Mouse (Mus musculus): Measurements from ENCODE around the gene Pla2g4a.
A peak's percentile ranks its signal among the peaks of the same experiment; 100 is the strongest.
"Not testable (repeated sequence)": the region's sequence is repeated elsewhere in the genome, so short reads cannot be mapped to it uniquely, and the experiment has no call there.

Pla2g4a gene

DNA sequence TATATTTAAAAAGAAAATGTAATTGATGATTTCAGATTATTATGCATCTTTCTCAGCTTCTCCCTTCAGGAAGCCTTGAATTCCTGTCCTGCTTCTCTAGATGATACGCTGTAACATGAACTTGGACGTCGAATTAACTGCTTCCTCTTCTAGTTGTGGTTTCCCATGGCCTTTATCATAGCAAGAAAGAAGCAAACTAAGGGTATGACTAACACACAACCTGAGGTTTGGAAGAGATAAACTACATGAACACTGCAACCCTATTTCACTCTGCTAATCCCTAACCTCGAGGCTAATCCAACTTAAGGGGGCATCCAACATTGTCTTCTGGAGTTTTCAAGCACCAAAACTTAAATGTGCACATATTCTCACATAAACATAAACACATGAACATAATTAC is 23.3 kb downstream of the Pla2g4a start:
- DNase-seq (ENCODE audit: low read depth, low spot score), result no peak

DNA sequence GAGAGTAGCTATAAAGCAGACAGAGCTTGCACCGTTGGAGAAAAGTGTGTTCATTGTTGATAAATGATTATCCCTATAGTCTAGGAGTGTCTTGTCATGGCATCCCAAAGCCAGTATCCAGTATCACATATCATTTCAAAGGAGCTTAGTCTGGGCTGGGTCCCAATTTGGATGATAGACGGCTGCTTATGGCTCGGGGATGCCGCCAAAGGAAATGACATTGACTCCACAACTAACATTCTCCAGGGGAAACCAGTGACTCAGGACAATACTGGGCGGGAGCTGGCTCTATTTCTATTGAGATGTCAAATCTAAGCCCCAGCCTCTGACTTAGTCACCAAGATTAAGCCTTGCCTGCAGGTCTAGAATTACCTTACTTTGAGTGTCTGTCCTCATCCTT is 31.9 kb downstream of the Pla2g4a start:
- DNase-seq (ENCODE audit: low read depth, low spot score), result no peak

DNA sequence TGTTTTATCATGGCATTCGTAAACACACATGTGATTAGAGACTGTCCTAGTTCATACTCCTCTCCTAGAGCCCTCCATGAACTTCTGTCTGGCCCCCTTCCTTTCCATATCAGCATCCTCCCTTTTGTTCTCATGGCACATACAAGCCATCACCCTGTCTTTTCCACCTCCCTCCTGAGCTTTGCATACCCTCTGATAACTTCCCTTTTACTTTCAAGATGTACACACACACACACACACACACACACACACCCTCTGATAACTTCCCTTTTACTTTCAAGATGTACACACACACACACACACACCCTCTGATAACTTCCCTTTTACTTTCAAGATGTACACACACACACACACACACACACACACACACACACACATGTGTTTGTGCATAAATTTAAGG is 37.4 kb downstream of the Pla2g4a start:
- DNase-seq (ENCODE audit: low read depth, low spot score), result not testable (repeated sequence)

DNA sequence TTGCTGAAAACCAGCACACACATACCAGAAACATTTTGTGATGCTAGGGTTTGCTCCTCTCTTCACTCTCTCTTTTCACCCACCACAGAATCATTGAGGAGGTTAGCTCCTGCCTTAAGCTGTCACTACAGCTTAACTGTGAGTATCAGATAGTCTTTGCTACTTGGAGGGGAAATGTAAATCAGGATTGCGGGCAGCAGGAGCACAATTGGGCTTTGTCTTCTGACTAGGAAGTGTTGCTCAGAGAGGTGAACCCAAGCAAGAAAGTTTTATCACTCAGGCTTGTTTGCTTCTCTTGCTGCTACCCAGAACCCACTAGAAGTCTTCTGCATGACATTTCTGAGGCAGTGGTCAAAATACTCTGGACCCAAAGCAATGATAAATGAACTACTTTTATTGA is 38.9 kb downstream of the Pla2g4a start:
- DNase-seq (ENCODE audit: low read depth, low spot score), result no peak

DNA sequence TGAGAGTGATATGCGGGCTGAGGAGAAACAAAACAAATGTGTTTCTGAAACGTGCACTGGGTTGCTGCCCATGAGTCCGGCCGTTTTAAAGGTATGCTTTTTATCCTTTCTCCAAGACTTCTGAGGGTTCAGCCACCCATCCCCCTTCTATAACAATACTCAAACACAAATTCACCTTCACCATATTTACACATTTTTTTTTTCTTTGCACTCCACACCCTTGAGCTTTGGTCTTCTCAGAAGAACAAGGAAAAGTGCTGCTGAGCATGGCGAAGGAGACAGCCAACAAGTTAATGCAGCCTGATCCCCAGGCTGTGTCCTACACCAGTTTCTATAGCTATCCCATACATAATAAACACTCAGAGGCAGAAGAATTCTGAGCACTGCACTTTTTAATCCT is 39.8 kb downstream of the Pla2g4a start:
- DNase-seq (ENCODE audit: low read depth, low spot score), result no peak

DNA sequence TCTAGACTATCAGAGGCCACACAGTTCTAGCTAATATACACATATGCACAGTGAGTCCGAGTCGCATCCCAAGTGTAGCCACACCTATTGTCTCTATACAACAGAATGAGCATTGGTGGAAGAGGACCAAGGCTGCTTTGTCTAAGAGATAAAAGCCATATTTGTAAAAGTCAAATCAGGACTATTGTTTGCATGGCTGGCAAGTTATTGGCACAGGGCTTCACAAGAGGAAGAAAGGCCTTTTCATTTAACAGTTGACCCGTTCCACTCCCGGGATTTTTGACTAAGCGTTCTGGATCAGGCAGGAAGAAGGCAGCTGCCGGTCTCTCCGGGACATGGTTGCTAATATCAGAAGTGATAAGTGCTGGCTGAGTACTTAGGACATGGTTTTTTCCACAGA is 41.8 kb downstream of the Pla2g4a start:
- DNase-seq (ENCODE audit: low read depth, low spot score), result no peak

DNA sequence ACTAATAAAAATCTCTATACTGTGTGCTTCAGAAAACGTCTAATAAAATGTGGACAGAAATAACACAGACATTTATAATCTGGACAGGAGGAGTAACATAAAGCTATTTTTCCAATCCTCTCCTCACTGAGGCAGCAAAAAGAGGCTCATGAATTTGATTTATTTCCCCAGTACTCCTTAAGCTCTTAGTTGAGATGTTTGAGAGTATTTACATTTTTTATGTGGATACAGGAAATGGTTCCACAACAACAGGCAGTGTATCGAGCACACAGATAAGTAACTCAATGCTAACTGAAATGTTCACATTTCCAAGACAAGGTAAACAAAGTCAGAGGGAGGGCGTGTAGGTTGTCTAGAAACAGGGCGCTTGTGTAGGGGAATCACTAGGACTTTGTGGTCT is 48.1 kb downstream of the Pla2g4a start:
- peak; percentile 42 for DNase-seq (ENCODE audit: low read depth, low spot score)

DNA sequence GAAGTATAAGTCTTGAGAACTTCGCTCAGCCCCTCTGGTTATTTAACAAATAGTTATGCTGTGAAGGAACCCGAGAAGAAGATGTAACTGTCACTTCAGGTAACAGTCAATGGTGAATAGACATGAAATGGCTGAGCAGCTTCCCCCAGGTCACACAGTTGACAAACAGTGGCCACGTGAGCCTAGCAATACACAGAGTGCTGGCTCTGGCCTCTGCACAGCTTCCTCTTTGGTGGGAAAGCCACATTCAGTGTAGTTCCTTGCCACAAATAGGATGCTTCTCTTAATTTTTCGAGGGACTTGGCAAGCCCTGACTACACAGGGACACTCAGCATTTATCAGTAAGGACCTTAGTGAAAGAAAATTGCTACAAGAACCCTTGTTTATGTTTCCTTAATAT is 50.0 kb downstream of the Pla2g4a start:
- no peak for DNase-seq (ENCODE audit: low read depth, low spot score)

DNA sequence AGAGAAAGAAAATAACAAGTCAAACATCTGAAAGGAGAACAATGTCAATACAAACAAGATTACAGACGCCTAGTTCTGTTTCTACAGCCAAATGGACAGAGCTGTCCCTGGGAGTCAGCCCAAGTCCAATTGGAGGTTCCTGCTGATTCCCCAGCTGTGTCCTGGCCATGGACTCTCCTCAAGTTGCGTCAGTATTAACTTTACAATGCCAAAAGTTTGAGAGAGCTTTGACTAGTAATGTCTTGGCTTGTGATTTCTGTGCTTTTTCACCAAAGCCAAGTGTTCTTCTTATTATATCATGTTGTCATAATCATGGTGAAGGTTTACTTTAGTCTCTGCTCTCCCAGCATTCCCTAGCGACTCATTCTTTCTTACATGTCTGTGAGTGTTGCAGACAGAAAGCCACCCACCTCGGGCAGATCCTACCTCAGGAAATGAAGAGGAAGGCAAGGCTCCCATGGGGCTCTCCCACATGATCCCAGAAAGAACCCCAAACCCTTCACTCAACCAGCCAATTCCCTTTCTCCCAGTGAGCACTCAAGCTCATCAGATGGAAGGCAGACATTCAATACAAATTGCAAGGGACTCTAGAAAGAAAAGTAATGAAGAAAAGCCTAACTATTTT is 63.0 kb downstream of the Pla2g4a start:
- DNase-seq (ENCODE audit: low read depth, low spot score), result no peak

DNA sequence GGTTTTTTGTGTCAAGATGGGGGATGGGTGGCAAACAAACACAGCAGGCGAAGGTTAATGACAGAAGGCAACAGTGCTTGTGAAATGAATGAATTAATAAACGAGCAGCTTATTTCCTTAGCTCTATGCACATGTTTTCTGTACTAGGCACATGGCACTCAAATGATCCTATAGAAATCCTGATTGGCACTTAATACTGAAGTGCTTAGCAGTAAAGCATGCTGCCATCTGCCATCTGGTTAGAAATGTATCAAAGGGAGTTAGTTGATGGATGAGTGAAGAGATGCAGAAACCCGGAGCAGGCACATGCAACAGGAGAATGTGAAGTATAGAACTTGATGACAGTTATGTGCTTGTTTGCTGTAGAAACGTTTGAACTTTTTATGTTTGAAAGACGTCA is 64.5 kb downstream of the Pla2g4a start:
- no peak for DNase-seq (ENCODE audit: low read depth, low spot score)

DNA sequence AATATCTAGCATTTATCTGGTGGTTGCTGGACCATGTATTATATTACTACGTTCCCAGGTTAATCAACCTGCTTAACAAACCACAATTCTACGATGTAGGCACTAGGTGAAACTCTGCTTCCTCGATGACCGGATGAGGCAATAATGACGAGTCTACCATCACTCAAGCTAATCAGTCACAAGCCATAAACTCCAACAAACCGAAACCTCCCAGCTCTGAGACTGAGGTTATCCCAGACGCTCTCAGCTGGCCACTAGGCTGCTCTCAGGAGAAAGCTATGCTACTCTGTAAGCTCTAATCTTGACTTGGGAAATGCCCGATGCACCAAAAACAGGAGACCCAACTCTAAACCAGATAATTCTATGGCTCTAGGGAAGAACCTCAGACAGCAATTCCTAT is 66.2 kb downstream of the Pla2g4a start:
- no peak for DNase-seq (ENCODE audit: low read depth, low spot score)

DNA sequence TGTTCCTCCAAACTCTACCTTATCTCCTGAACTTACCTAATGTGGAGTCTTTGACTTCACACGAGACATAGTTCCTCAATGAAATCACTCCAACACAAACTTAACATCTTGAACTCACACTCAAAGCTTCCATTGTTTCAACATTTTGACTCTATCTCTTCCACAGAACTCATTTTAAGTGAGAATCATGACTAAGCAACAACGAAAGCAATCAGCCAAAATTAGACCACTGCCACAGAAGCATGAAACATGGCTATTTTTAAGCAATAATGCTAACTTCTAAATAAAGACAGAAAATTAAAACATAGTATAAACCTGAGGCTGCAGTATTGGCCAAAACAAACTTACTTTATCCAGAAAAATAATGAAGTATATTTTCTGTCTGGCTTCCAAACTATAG is 67.2 kb downstream of the Pla2g4a start:
- no peak for DNase-seq (ENCODE audit: low read depth, low spot score)

DNA sequence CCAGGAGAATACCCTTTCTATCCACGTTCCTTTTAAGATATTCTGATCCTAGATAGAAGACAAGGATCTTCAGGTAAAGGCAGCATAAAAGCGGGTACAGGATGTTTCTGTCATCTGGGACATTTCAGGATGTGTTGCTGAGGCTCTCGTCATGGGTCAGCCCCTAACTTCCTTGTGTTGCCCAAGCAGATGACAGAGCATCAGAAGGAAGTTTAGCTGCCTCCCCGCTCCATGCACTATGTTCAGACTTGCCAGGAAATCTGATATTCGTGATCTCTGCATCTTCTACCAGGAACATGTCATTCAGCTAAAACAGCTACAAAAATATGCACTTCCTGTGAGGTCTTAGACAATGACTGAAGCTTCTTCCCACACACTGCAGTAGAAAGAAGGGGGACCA is 70.0 kb downstream of the Pla2g4a start:
- DNase-seq (ENCODE audit: low read depth, low spot score), result no peak

DNA sequence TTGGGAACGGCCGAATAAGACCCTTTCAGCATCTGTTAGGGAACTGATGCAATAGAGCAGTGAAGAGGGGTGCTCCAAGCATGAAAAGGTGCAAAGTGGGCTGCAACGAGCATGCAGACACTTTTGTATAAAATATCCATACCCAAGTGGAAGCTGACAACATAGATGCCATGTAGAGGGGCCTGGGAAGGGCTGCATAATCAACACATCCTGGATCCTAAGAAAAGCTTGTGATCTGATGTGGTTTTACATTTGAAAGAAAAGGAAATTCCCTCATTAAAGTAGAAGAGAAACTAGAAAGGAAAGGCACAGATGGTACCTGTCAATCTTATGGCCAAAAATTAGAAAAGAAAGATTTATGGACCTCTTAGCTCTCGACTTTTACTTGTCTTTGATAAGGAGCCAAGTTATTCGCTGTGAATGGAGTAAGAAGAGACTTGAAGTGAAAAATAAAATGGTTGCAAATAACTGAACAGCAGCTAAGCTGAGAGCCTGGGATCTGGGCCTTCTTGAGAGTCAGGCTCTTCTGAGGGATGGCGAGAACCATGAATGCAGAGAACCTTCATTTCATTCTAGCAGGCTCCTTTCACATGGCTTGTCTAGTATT is 78.6 kb downstream of the Pla2g4a start:
- DNase-seq (ENCODE audit: low read depth, low spot score), result no peak

DNA sequence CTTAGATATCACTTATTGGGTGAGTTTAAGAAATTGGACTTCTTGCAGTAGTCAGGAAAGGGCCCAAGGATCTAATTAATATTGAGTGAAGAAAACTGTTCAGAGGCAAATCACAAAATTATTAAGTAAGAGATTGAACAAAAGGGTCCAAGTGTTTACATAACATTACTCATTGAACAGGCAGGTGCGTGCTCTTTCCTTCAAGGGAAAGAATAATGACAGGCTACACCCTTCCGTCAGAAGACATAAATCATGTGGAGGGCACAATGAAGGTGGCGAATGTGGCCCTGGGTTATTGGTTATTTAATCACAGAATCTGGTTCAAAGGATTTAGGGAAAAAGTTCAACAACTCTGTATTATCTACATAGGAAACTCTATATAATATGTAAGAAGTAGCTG is 82.9 kb downstream of the Pla2g4a start:
- no peak for DNase-seq (ENCODE audit: low read depth, low spot score)

DNA sequence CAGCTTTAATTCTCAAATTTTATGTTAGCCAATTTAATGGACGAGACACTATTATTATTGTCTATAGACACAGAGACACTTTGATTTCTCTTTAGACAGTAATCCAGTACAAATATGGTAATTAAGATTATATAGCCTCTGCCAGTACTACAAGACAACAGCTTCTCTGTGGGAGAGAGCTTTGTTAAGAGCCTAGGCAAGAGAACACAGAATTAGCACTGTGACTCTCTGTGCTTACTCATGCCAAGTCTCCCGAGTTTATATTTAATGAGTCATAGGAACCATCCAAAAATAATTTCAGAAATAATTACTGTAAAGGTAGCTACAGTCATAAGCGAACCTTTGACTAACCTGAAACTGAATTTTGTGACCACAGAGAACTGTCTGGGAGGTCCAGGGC is 84.6 kb downstream of the Pla2g4a start:
- DNase-seq (ENCODE audit: low read depth, low spot score), result no peak

DNA sequence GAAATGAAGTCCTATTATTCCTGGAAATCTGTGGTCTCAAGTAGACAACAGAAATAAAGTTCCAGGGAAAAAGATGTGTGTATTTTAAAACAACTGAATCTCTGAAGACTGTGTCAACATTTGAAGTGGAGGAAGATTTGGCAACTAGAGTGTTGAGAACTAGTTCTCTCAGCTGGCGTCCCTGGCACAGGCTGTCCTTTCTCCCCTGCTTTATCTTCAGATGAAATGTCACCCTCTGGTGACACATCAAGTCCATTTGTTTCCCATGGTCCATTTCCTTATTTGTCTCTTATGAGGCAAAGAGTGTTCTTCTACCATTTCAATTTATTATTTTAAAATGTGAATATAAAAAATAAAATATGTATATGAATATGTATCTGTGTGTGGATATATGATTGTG is 89.5 kb downstream of the Pla2g4a start:
- no peak for DNase-seq (ENCODE audit: low read depth, low spot score)

DNA sequence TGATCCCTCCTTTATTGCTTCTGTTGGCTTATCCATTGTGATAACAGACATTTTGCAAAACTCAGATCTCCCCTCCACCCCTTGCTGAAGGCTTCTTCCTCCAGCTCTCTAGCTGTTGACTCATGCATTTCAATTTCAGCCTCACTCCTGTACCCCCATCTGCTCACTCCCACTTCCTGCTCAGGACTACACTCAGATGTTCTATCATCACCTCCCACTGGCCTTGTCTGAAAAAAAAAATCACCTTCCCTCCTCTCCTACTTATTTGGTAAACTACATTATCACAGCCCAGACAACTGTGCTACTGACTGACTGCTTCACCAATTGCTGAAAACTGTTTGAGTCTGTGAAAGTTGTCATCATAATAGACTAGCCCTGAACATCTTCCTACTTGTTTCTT is 93.8 kb downstream of the Pla2g4a start:
- no peak for DNase-seq (ENCODE audit: low read depth, low spot score)

DNA sequence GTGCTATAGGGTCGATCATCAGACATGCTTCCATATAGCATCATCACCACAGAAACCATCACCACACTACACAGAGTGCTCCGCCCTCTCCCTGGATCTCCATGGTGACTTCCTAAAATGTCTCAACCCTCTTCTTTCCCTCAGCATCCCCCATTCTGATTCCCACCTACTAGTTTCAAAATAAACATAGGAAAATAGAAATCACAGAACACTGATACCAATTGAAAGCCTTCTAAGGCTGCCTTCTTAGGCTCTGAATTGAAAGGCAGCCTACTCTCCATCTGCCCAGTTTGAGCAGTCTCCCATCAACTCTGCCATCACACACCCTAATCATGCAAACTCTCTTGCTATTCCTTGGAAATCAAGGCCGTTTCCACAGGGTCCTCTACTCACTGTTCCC is 94.9 kb downstream of the Pla2g4a start:
- no peak for DNase-seq (ENCODE audit: low read depth, low spot score)

DNA sequence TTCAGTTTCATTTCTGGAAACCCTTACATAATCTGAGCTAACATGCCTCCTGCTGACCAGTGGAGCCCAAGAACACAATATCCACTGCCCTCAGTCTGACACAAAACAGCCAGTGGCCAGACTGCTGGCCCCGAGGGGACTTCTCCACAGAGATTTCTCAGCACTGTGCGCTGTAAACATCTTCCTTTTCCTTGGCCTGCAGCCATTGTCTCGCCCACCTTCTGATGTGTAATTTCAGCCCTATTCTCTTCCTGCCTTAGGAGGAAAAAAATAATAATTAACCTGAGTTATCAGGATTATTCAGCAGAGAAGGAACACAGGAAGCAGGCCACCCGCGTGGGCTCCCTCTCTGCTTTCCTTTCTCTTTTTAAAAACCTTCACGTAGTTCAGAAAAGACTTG is 98.3 kb downstream of the Pla2g4a start:
- no peak for DNase-seq (ENCODE audit: low read depth, low spot score)

DNA sequence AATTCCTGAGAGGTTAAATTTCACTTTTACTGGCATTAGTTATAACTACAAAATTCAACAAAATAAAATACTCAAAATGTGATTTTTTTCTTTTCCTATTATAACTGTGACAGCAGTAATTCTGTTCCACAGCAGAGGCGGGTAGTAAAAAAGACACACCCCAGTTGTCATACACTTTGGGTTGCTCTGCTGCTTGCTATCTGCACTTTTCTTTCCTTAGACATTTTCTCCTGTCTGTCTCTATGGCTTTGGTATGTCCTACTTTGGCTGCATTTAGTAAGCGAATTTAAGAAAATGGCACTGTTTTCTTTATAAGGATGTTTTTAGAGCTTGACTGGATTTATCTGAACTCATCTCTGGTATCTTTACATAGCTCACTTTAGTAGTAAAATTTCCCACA is 98.9 kb downstream of the Pla2g4a start:
- no peak for DNase-seq (ENCODE audit: low read depth, low spot score)

DNA sequence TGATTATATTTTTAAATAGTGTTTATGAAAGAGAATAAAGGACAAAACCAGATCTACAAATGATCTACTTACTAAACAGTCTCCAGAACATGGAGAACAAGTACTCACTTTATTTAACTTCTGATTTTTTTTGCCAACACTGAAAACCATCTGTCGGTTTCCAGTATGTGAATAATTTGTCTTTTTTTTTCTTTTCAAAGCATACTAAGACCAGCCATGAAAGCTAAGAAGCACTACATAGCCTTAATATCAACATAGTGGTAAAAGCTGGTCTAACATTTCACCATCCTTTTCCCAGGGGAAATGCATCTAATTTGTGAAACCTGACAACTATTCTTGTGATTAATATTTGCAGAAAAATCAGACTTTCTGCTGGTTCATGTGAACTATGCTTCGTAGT is 99.5 kb downstream of the Pla2g4a start:
- DNase-seq (ENCODE audit: low read depth, low spot score), result no peak

DNA sequence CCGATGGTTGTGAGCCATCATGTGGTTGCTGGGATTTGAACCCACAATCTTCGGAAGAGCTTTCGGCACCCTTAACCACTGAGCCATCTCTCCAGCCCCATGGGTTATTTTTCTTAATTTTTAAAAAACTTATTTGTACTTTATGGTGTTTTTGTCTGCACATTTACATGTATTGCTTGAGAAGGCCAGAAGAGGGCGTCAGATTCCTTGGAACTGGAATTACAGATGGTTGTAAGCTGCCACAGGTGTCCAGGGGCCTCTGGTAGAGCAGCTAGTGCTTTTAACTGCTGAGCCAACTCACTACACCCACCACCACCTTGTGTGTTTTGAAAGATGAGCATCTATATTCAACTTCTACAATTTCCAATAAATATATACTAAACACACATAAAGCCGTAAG is 102.4 kb downstream of the Pla2g4a start:
- DNase-seq (ENCODE audit: low read depth, low spot score), result peak; percentile 24

DNA sequence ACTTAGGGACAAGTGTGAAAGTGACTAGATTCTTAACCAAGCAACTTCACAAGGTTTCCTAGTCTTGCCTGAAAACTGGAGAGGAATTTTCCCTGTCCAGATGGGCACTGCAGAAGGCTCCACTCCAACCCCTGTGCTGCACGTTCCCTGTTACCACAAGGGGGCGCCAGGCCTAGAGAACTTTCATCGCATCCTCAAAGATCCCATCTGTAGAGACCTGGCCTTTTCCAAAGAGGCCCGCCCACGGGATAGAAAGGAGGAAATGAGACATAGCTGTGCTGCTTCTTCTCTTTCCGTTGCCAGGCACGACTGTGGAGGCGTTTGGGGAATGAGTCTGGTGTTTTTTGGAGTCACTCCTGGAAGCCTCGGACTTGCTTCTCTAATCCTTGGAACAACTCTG is 104.4 kb downstream of the Pla2g4a start:
- DNase-seq (ENCODE audit: low read depth, low spot score), result peak; percentile 82

Measured in ZHBTc4 (cell line).